Mouse (Mus musculus) liver, adult 2 months (tissue): ENCODE measurements at regions not wholly inside any gene's neighbourhood (a gene's known extent, or its start where the extent isn't known, plus 50 kb on each side); places are given as distances from the start of the nearest gene placed in this dataset.

Source experiments
- DNase-seq: peaks from one replicate; pipeline ENCODE4 v3.0.0-alpha.2; 2011; ENCODE audit warnings: low read depth, low spot score; ENCODE audit errors: extremely low read depth
- H3K27ac ChIP-seq: fragments of 200-500 bp; replicated peaks from 2 replicates; pipeline ENCODE4 v1.5.1; 2012; ENCODE audit warnings: low read depth, mild to moderate bottlenecking, control low read depth, inconsistent platforms, low read length; ENCODE audit not compliant: insufficient read depth
- H3K27me3 ChIP-seq: fragments of 200-500 bp; 2 replicates; pipeline ENCODE4 v1.6.1; 2012; ENCODE audit warnings: mild to moderate bottlenecking, moderate library complexity, low read length, inconsistent platforms; ENCODE audit not compliant: control insufficient read depth, insufficient read depth
- H3K36me3 ChIP-seq: fragments of 200-500 bp; 2 replicates; pipeline ENCODE4 v1.6.1; 2012; ENCODE audit warnings: low read length, inconsistent platforms; ENCODE audit not compliant: control insufficient read depth, insufficient read depth
- H3K4me1 ChIP-seq: fragments of 200-500 bp; 2 replicates; pipeline ENCODE4 v1.6.1; 2011; ENCODE audit warnings: low read length; ENCODE audit not compliant: control insufficient read depth, insufficient read depth
- H3K4me3 ChIP-seq: fragments of 200-500 bp; 2 replicates; pipeline ENCODE4 v1.5.1; 2011; ENCODE audit warnings: low read depth, mild to moderate bottlenecking, control low read depth, low read length, moderate library complexity; ENCODE audit not compliant: insufficient read depth
- H3K79me2 ChIP-seq: fragments of 200-500 bp; 2 replicates; pipeline ENCODE4 v1.6.1; 2012; ENCODE audit warnings: inconsistent platforms, mild to moderate bottlenecking, low read length, moderate library complexity; ENCODE audit not compliant: control insufficient read depth, insufficient read depth
- H3K9ac ChIP-seq: fragments of 200-500 bp; 2 replicates; pipeline ENCODE4 v1.6.1; 2012; ENCODE audit warnings: low read depth, mild to moderate bottlenecking, control low read depth, inconsistent platforms, low read length
- CTCF ChIP-seq: fragments of 200-500 bp; IDR thresholded peaks from 2 replicates; pipeline ENCODE4 v1.5.1; 2011; ENCODE audit warnings: low read depth, low read length, control low read depth
- POLR2A ChIP-seq: fragments of 200-500 bp; IDR thresholded peaks from 2 replicates; pipeline ENCODE4 v1.6.1; 2011; ENCODE audit warnings: low read length, control low read depth; ENCODE audit not compliant: insufficient read depth; ENCODE audit errors: extremely low read depth
- WGBS: fragments of 180-500 bp; shearing (Covaris S2); methylation state at CpG from one replicate; pipeline ENCODE4 v1.1.7; 2018; 5-methylcytosine and 5-hydroxymethylcytosine counted together

DNA sequence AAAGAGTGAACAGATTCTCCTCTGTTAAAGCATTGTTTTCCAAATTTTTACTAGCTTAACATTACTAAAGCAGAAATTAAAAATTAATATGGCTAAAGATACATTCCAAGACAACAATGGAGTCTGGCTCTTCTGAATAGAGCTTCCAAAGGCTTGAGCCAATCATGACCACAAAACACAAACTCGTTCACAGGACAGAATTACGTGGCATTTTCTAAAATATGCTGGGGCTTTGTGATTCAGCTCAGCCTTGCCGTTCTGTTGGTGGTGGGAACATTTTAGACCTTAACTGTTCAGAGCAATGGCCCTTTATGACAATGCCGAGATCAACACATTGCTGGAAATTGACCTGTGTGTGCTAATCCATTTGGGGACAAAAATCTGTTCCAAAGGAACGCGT, 318.7 kb downstream of the Setd4 start:
- Histone ChIP-seq H3K27me3 (no peaks in the 10 kb centered on the region), H3K27ac (no peak overlapping the region), H3K79me2 (no peaks in the 10 kb centered on the region), H3K4me1 (no peaks in the 10 kb centered on the region), H3K4me3 (no peak overlapping the region), H3K9ac (no peak overlapping the region), H3K36me3 (no peaks in the 10 kb centered on the region)
- TF ChIP-seq CTCF (no peak), POLR2A (no peak)
- DNase-seq = no peak
- WGBS = 97% methylated on average over 6 of the region's 6 CpGs

DNA sequence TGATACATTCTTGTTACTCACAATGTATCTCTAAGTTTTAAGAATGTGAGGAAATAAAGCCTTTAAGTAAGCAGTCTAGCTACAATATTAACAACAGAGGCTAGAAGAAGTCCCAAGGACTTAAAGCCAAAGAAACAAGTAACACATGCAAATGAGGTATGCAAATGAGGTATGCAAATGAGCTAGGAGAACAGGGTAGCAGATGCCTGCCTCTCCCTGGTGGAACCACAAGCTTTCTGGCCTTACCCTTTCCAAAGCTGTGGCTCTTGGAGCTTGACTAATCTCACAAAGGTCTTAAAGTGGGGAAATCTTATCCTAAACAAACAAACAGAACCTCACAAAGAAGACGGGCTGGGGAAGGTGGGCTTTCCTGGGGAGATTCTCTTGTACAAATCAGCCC, 322.1 kb downstream of the Setd4 start:
- Histone ChIP-seq H3K27me3 (no peaks in the 10 kb centered on the region), H3K79me2 (no peaks in the 10 kb centered on the region), H3K27ac (no peak overlapping the region), H3K9ac (no peak overlapping the region), H3K4me1 (no peaks in the 10 kb centered on the region), H3K36me3 (no peaks in the 10 kb centered on the region), H3K4me3 (no peak overlapping the region)
- no peak for TF ChIP-seq POLR2A
- no peak for TF ChIP-seq CTCF
- no peak for DNase-seq
- WGBS = 14% methylated on average over 1 of the region's 1 CpGs

DNA sequence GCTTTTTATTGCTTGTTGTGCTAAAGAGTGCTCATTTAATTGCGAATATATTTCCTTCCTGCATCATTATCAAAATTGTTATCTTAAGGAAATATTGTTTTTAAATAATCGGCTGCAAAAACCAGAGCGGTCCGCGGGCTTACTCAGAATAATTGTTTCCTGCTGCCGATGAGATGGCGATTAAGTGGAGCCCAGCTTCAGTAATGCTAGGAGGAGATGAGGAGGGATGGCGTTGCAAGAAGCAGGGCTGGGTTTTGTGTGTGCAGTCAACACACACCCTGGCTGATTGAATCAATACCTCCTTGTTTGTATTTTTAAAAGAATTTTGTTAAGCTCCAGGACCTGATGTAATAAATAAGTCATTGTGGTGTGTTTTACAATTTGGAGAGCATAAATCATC, 331.2 kb downstream of the Setd4 start:
- Histone ChIP-seq H3K27me3 (no peaks in the 10 kb centered on the region), H3K4me1 (no peaks in the 10 kb centered on the region), H3K79me2 (no peaks in the 10 kb centered on the region), H3K36me3 (no peaks in the 10 kb centered on the region), H3K9ac (no peak overlapping the region), H3K27ac (no peak overlapping the region), H3K4me3 (no peak overlapping the region)
- WGBS = 64% methylated on average over 8 of the region's 8 CpGs
- TF ChIP-seq CTCF (no peak), POLR2A (no peak)
- DNase-seq = no peak

DNA sequence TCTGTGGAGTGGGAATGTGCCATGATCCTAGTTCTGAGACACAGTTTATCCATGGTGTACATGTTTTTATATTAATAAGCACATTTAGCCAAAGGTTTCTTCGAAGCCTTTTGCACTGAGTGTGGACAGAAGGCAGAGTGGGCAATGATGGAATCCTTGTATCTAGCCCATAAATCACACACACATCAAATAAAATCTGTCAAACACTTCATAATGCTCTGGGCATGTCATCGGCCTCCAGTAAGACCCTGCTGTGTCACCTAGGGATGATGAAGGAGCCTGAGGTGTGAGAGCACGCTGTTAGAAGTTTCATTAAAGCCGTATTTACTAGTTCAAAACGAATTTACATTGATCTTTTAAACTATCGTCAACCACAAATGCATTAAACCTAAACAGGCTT, 331.7 kb downstream of the Setd4 start:
- WGBS = 65% methylated on average over 6 of the region's 6 CpGs
- Histone ChIP-seq H3K36me3 (no peaks in the 10 kb centered on the region), H3K4me3 (no peak overlapping the region), H3K79me2 (no peaks in the 10 kb centered on the region), H3K9ac (no peak overlapping the region), H3K27me3 (no peaks in the 10 kb centered on the region), H3K4me1 (no peaks in the 10 kb centered on the region), H3K27ac (no peak overlapping the region)
- no peak for DNase-seq
- TF ChIP-seq POLR2A (no peak), CTCF (no peak)

DNA sequence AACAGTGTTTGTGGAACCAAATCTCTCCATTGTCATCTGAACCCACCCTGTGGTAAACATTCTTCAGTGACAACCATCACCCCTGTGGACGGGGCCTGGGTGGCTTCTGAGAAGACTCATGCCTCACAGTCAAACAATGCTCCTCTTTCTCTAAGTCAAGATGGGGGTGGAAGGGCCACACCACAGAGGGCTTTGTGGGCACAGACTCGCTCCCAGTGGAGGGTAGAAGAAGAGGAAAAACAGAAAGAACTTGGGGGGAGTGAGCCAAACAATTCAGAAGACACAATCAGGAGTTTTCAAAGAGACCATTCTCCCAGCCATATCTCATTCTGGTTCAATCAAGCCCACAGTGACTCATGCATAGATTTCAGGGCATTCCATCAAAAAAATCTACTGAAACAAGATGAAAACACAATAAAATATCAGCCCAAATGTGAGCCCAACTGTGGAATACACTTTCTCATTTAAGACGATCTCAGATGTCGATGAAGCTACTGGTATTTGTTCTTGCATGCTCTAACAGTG, 339.7 kb downstream of the Setd4 start:
- H3K27me3 ChIP-seq = peaks cover 2% of the 10 kb centered on the region; the same call in 1 of the 2 replicates
- no peak overlapping the region for H3K9ac ChIP-seq
- H3K4me3 ChIP-seq = no peak overlapping the region
- WGBS = 58% methylated on average over 4 of the region's 4 CpGs
- TF ChIP-seq CTCF = no peak
- TF ChIP-seq POLR2A = no peak
- DNase-seq = no peak
- no peaks in the 10 kb centered on the region for H3K4me1 ChIP-seq
- H3K79me2 ChIP-seq = no peaks in the 10 kb centered on the region
- H3K36me3 ChIP-seq = no peaks in the 10 kb centered on the region
- H3K27ac ChIP-seq = no peak overlapping the region

DNA sequence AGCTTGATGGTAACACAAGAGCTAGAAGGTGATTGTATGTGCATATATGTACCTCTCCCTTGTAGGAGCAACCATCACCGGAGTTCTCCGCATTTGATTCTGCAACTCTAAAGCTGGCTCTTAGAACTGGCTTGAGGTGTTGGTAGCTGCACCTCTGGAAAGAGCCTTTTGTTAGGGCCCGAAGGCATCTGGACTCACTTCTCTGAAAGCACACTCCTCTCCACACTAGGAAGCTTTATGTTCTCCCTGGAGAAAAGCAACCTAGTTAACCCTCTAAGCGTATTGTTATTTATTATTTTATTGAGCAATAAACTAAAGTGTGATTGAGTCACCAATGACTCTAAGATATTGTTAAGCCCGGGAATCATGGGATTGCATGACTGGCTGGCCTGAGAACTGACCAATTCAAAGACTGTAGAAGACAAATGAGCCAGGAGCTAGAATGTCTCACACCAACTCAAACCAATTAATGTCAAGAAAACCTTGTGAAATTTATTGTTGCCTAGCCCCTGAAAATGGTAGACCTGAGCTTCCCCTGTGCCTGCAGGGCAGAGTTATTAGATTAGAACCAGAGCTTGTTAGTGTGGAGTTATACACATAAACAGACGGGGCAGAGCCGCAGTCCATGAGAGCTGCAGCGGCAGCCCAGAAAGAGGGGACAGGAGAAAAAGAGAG, 340.6 kb downstream of the Setd4 start:
- DNase-seq = no peak
- 88% methylated on average over 8 of the region's 8 CpGs for WGBS
- Histone ChIP-seq H3K27ac (no peak overlapping the region), H3K79me2 (no peaks in the 10 kb centered on the region), H3K4me3 (no peak overlapping the region), H3K27me3 (peaks cover 2% of the 10 kb centered on the region; the same call in 1 of the 2 replicates), H3K4me1 (no peaks in the 10 kb centered on the region), H3K36me3 (no peaks in the 10 kb centered on the region), H3K9ac (no peak overlapping the region)
- no peak for TF ChIP-seq POLR2A
- no peak for TF ChIP-seq CTCF
